Mouse (Mus musculus) heart, postnatal 0 days (tissue): ENCODE results near the gene Gm1673. TPM values are rescaled to one million over a fixed set of nuclear protein-coding genes. Genes with fewer than 3 reads are reported as not detected.
A peak's percentile ranks its signal among the peaks of the same experiment; 100 is the strongest.
"Not testable (repeated sequence)": the region's sequence is repeated elsewhere in the genome, so short reads cannot be mapped to it uniquely, and the experiment has no call there.

Experiments used
- ATAC-seq: fragments of 200-750 bp; cut with Nextera tagmentation; 2 replicates; pipeline ENCODE4 v1.8.0; 2017; ENCODE audit warnings: low read depth, moderate number of reproducible peaks, moderate library complexity; ENCODE audit not compliant: insufficient read depth
- DNase-seq: peaks from one replicate; pipeline ENCODE4 v3.0.0-alpha.2; 2016; ENCODE audit warnings: low spot score
- H3K27ac ChIP-seq: fragments of 300-500 bp; sonication (generic); 2 replicates; pipeline ENCODE4 v1.5.1; 2014; ENCODE audit warnings: low read depth, mild to moderate bottlenecking
- H3K27me3 ChIP-seq: fragments of 300-500 bp; sonication (generic); 2 replicates; pipeline ENCODE4 v1.6.1; 2014; ENCODE audit warnings: low read length, mixed read lengths; ENCODE audit not compliant: control insufficient read depth, insufficient read depth
- H3K36me3 ChIP-seq: fragments of 300-500 bp; sonication (generic); replicated peaks from 2 replicates; pipeline ENCODE4 v1.6.1; 2014; ENCODE audit warnings: low read length, mixed read lengths; ENCODE audit not compliant: control insufficient read depth, insufficient read depth
- H3K4me1 ChIP-seq: fragments of 300-500 bp; sonication (generic); 2 replicates; pipeline ENCODE4 v1.6.1; 2014; ENCODE audit warnings: antibody characterized with exemption; ENCODE audit not compliant: control insufficient read depth, insufficient read depth
- H3K4me2 ChIP-seq: fragments of 300-500 bp; sonication (generic); 2 replicates; pipeline ENCODE4 v1.6.1; 2014; ENCODE audit warnings: low read depth, mild to moderate bottlenecking, low read length, moderate library complexity
- H3K4me3 ChIP-seq: fragments of 300-500 bp; sonication (generic); 2 replicates; pipeline ENCODE4 v1.5.1; 2014; ENCODE audit warnings: low read depth, low read length
- H3K9ac ChIP-seq: fragments of 300-500 bp; sonication (generic); replicated peaks from 2 replicates; pipeline ENCODE4 v1.6.1; 2014; ENCODE audit warnings: low read depth, low read length, mixed read lengths
- H3K9me3 ChIP-seq: fragments of 300-500 bp; sonication (generic); replicated peaks from 2 replicates; pipeline ENCODE4 v1.6.1; 2016; ENCODE audit warnings: low read length; ENCODE audit not compliant: control insufficient read depth
- CTCF ChIP-seq: IDR thresholded peaks from 2 replicates; pipeline ENCODE4 v1.5.1; 2016; ENCODE audit warnings: antibody characterized with exemption, control low read depth, low read depth
- EP300 ChIP-seq: IDR thresholded peaks from 2 replicates; pipeline ENCODE4 v1.6.1; 2016; ENCODE audit warnings: antibody characterized with exemption, low read depth
- WGBS: fragments of 180-500 bp; shearing (Covaris S2); extraction: QIAGEN DNeasy Blood & Tissue Kit; methylation state at CpG from one replicate; pipeline ENCODE4 v1.1.7; 2014; 5-methylcytosine and 5-hydroxymethylcytosine counted together
- polyA plus RNA-seq: library from polyadenylated mRNA; unstranded; fragments of >200 nt; fragmentation: Nextera tagmentation; extraction: Ambion mirVana; gene quantifications from 2 replicates; pipeline ENCODE4 v1.2.1, GENCODE M21; 2015
- total RNA-seq: library from RNA; depleted of rRNA; stranded (reverse); fragments of >200 nt; gene quantifications from 2 replicates; pipeline ENCODE4 v1.2.3, GENCODE M21; 2014; ENCODE audit warnings: low replicate concordance

The Gm1673 gene
- total and polyA plus RNA-seq, 2 experiments from 2014 or later = 37.3 to 40.2 TPM

GRCm38 (mm10) chr5:33937230-33937629 is 46.0 kb upstream of the Gm1673 start:
- Histone ChIP-seq H3K27ac (peak overlapping the region; percentile 96; the same call in 1 of the 2 replicates), H3K4me3 (peak overlapping the region; percentile 98; the same call in 1 of the 2 replicates), H3K4me2 (peak overlapping the region; percentile 79), H3K36me3 (no peaks in the 10 kb centered on the region), H3K27me3 (no peaks in the 10 kb centered on the region), H3K9ac (no peak overlapping the region), H3K9me3 (no peaks in the 10 kb centered on the region), H3K4me1 (peaks cover 20% of the 10 kb centered on the region)
- WGBS = 89% methylated on average over 2 of the region's 2 CpGs
- no peak for TF ChIP-seq CTCF
- TF ChIP-seq EP300 = no peak
- DNase-seq (no peak), ATAC-seq (no peak)

GRCm38 (mm10) chr5:33938448-33938847 is 44.8 kb upstream of the Gm1673 start:
- 51% methylated on average over 3 of the region's 3 CpGs for WGBS
- peak overlapping the region; percentile 49 for H3K27ac ChIP-seq
- no peaks in the 10 kb centered on the region for H3K27me3 ChIP-seq
- no peak overlapping the region for H3K4me3 ChIP-seq
- 0 out of 2 replicates have a peak, but pooled peaks cover 3% of the 10 kb centered on the region for H3K9me3 ChIP-seq
- TF ChIP-seq EP300 = no peak
- ATAC-seq (0 out of 2 replicates have a peak, but pooled peaks have one; percentile 8), DNase-seq (peak; percentile 40)
- no peaks in the 10 kb centered on the region for H3K36me3 ChIP-seq
- peaks cover 20% of the 10 kb centered on the region for H3K4me1 ChIP-seq
- no peak overlapping the region for H3K9ac ChIP-seq
- no peak overlapping the region for H3K4me2 ChIP-seq

GRCm38 (mm10) chr5:33947035-33947434 is 36.2 kb upstream of the Gm1673 start:
- not testable (repeated sequence) for H3K4me3 ChIP-seq, H3K36me3 ChIP-seq, H3K4me2 ChIP-seq, H3K27ac ChIP-seq, H3K4me1 ChIP-seq, H3K9ac ChIP-seq, DNase-seq, H3K27me3 ChIP-seq, ATAC-seq
- peaks cover 16% of the 10 kb centered on the region; the same call in 1 of the 2 replicates for H3K9me3 ChIP-seq
- 88% methylated on average over 16 of the region's 16 CpGs for WGBS

GRCm38 (mm10) chr5:33948314-33948713 is 34.9 kb upstream of the Gm1673 start:
- WGBS = 84% methylated on average over 4 of the region's 4 CpGs
- TF ChIP-seq EP300 (no peak), CTCF (no peak)
- DNase-seq = no peak

GRCm38 (mm10) chr5:33953471-33954185 is 29.6 kb upstream of the Gm1673 start:
- H3K36me3 ChIP-seq = no peaks in the 10 kb centered on the region
- no peak overlapping the region for H3K9ac ChIP-seq
- no peaks in the 10 kb centered on the region for H3K4me1 ChIP-seq
- no peak overlapping the region for H3K4me3 ChIP-seq
- ATAC-seq = no peak
- H3K27ac ChIP-seq = no peak overlapping the region
- DNase-seq = no peak
- peaks cover 8% of the 10 kb centered on the region; the same call in 1 of the 2 replicates for H3K9me3 ChIP-seq
- 84% methylated on average over 17 of the region's 17 CpGs for WGBS
- TF ChIP-seq EP300 = no peak
- no peak for TF ChIP-seq CTCF
- no peaks in the 10 kb centered on the region for H3K27me3 ChIP-seq
- no peak overlapping the region for H3K4me2 ChIP-seq

More at GRCm38 (mm10) chr5:33948314-33948713, 34.9 kb upstream of the Gm1673 start:
- Histone ChIP-seq H3K36me3 (no peaks in the 10 kb centered on the region), H3K9ac (no peak overlapping the region), H3K27me3 (no peaks in the 10 kb centered on the region), H3K27ac (no peak overlapping the region), H3K9me3 (peaks cover 14% of the 10 kb centered on the region; the same call in 1 of the 2 replicates), H3K4me2 (no peak overlapping the region), H3K4me1 (no peaks in the 10 kb centered on the region), H3K4me3 (no peak overlapping the region)
- no peak for ATAC-seq
